Mouse (Mus musculus) heart, adult 18-20 months (tissue): ENCODE data around the gene Klhdc7b. TPM values are rescaled to one million over a fixed set of nuclear protein-coding genes. Genes with fewer than 3 reads are reported as not detected.

Experiments used
- DNase-seq, 2 experiments: peaks; one replicate each; pipeline ENCODE4 v3.0.0; 2021 to 2022; ENCODE audit warnings: mixed read lengths in 1 of 2
- total RNA-seq, 2 experiments: library from RNA; stranded (reverse); gene quantifications; 2 replicates each; pipeline ENCODE4 v1.2.3; 2021

The Klhdc7b gene
- total RNA-seq, 2 experiments from 2014 or later, result not detected

GRCm38 (mm10) chr15:89374801-89375534 is 9.7 kb upstream of the Klhdc7b start:
- DNase-seq, result no peak

GRCm38 (mm10) chr15:89376040-89376439 is 8.7 kb upstream of the Klhdc7b start:
- no peak for DNase-seq

GRCm38 (mm10) chr15:89376957-89377356 is 7.8 kb upstream of the Klhdc7b start, which contains the start of gene Tymp:
Gene Tymp, minus strand, starts transcription at chr15:89377039.
- DNase-seq, result no peak

- DNase-seq, result no peak
Measured at GRCm38 (mm10) chr15:89377362-89377761, 7.4 kb upstream of the Klhdc7b start.

GRCm38 (mm10) chr15:89377938-89378828 is 6.5 kb upstream of the Klhdc7b start:
- DNase-seq, result no peak

- DNase-seq, result peak; percentile 72 to 74
Measured at GRCm38 (mm10) chr15:89378831-89379401, 5.8 kb upstream of the Klhdc7b start, which contains the start of gene Odf3b. Gene Odf3b, minus strand, starts transcription at chr15:89379282.

GRCm38 (mm10) chr15:89379429-89379828 is 5.3 kb upstream of the Klhdc7b start:
- DNase-seq, result no peak

GRCm38 (mm10) chr15:89387127-89387526 is 2.4 kb downstream of the Klhdc7b start:
- no peak for DNase-seq

- DNase-seq, result no peak
Measured at GRCm38 (mm10) chr15:89390081-89390480, 5.4 kb downstream of the Klhdc7b start.

- DNase-seq, result no peak
Measured at GRCm38 (mm10) chr15:89396883-89397282, 12.2 kb downstream of the Klhdc7b start.

GRCm38 (mm10) chr15:89398146-89398545 is 13.4 kb downstream of the Klhdc7b start:
- DNase-seq, result no peak

GRCm38 (mm10) chr15:89399716-89400115 is 15.0 kb downstream of the Klhdc7b start:
- no peak for DNase-seq

GRCm38 (mm10) chr15:89402471-89402870 is 17.8 kb downstream of the Klhdc7b start:
- no peak for DNase-seq

GRCm38 (mm10) chr15:89404831-89405623 is 20.3 kb downstream of the Klhdc7b start:
- DNase-seq, result no peak

GRCm38 (mm10) chr15:89406691-89407090 is 22.0 kb downstream of the Klhdc7b start:
- no peak for DNase-seq

- DNase-seq, result no peak
Measured at GRCm38 (mm10) chr15:89410118-89410517, 25.4 kb downstream of the Klhdc7b start, which contains the start of gene Syce3. Gene Syce3, minus strand, starts transcription at chr15:89410503.

- peak; percentile 56 to 72 for DNase-seq
Measured at GRCm38 (mm10) chr15:89415282-89415681, 30.6 kb downstream of the Klhdc7b start.

- no peak for DNase-seq
Measured at GRCm38 (mm10) chr15:89421938-89422337, 37.2 kb downstream of the Klhdc7b start.

- DNase-seq, result no peak
Measured at GRCm38 (mm10) chr15:89424621-89425020, 39.9 kb downstream of the Klhdc7b start.

- DNase-seq, result peak; percentile 81 to 90
Measured at GRCm38 (mm10) chr15:89425711-89426121, 41.0 kb downstream of the Klhdc7b start, which contains the start of gene Cpt1b. Gene Cpt1b, minus strand, starts transcription at chr15:89425863.

GRCm38 (mm10) chr15:89426716-89427115 is 42.0 kb downstream of the Klhdc7b start:
- DNase-seq, result peak; percentile 65 to 73
